Mouse (Mus musculus): ENCODE results near the gene Glt28d2.

Glt28d2 gene

GRCm38 (mm10) chr3:85820839-85821548 is 66.3 kb downstream of the Glt28d2 start:
- DNase-seq: no peak
